Comparison of ENCODE assay signal across 8 mouse cellular contexts in genomic region chr4:126429347-126430079, GRCm38 (mm10). TPM values are rescaled to one million over a fixed set of nuclear protein-coding genes. Genes with fewer than 3 reads are reported as not detected.
DNase-seq lines count a peak whose midpoint lies in the region; ATAC-seq and TF ChIP-seq lines count a peak whose summit lies in the region.

Ago3 (minus strand) TSS chr4:126429556.

- H3K27ac ChIP-seq in hindbrain, postnatal 0 days = peak within 1 kb of the TSS; percentile 89
- peak within 1 kb of the TSS; percentile 93 for H3K27ac ChIP-seq in left cerebral cortex, adult 2 months

- no peak for TF ChIP-seq CTCF in hindbrain, postnatal 0 days (IDR thresholded peaks at IDR 0.05; ENCODE audit: low read depth)
- TF ChIP-seq CTCF in left cerebral cortex, adult 2 months (IDR thresholded peaks at IDR 0.05) = no peak

- H3K9ac ChIP-seq in hindbrain, postnatal 0 days (replicated peaks; ENCODE audit: low read length) = peak within 1 kb of the TSS; percentile 81

- H3K4me3 ChIP-seq in hindbrain, postnatal 0 days (ENCODE audit: low read length) = peak within 1 kb of the TSS; percentile 90
- peak within 1 kb of the TSS; percentile 98 for H3K4me3 ChIP-seq in left cerebral cortex, adult 2 months

- H3K27me3 ChIP-seq in hindbrain, postnatal 0 days (ENCODE audit: insufficient read depth, low read length) = no peaks in the 10 kb centered on the region

- intact Hi-C loops in left cerebral cortex, adult 2 months (cut with DNase I) = loop anchor here (1.0 kb wide), 1 partner anchor 39 kb away; the partner anchor contains the start of gene Ago1

- H3K4me1 ChIP-seq in hindbrain, postnatal 0 days (ENCODE audit: insufficient read depth, low read length) = peaks cover 7% of the 10 kb centered on the region; the same call in 1 of the 2 replicates

- peak; percentile 89 for DNase-seq in T-cell, adult 2 months (ENCODE audit: low spot score)
- peak; percentile 89 to 95 for DNase-seq in cerebellum, postnatal 36 days
- peak; percentile 96 for DNase-seq in gastrocnemius, adult 18-20 months (ENCODE audit: low spot score)
- peak; percentile 94 for DNase-seq in hindbrain, postnatal 0 days (ENCODE audit: low spot score)
- peak; percentile 92 to 97 for DNase-seq in left cerebral cortex, adult 2 months (ENCODE audit: extremely low spot score in 1 of 2, low spot score in 2 of 2)
- DNase-seq in right cerebral cortex, adult 2 months (ENCODE audit: low spot score in 2 of 2) = peak; percentile 92 to 96
- peak; percentile 94 for DNase-seq in urinary bladder, postnatal 14 days (ENCODE audit: low spot score)

- under 1% methylated on average over 63 of the region's 65 CpGs for WGBS in hindbrain, postnatal 0 days

- H3K9me3 ChIP-seq in hindbrain, postnatal 0 days (ENCODE audit: low read length) = no peaks in the 10 kb centered on the region

- H3K36me3 ChIP-seq in hindbrain, postnatal 0 days (ENCODE audit: insufficient read depth, low read length) = no peaks in the 10 kb centered on the region; the same call in 1 of the 2 replicates

- ATAC-seq in hindbrain, postnatal 0 days = peak; percentile 96
- peak; percentile 93 for ATAC-seq in megakaryocyte, adult 5-6 weeks (ENCODE audit: poor library complexity, severe bottlenecking)

- peak within 1 kb of the TSS; percentile 95 for H3K4me2 ChIP-seq in hindbrain, postnatal 0 days (ENCODE audit: low read depth, low read length)

RNA-seq across cellular contexts. Expression of gene Ago3, which starts in this region (rescaled TPM):
- 1 to 10 TPM; 7.6 TPM for total RNA-seq in gastrocnemius, adult 18-20 months (2021)
- total RNA-seq in hindbrain, postnatal 0 days (2014; rRNA removed) = 7.6 and 8.6 TPM in 2 replicates
- polyA plus RNA-seq in hindbrain, postnatal 0 days (2015; fragmentation: Nextera tagmentation; extraction: Ambion mirVana) = 12.8 and 13.5 TPM in 2 replicates
- total RNA-seq in left cerebral cortex, adult 2 months (2021) = 10 to 100 TPM; 33.6 to 45.8 TPM
- 10.0 and 11.2 TPM in 2 replicates for total RNA-seq in megakaryocyte, adult 5-6 weeks (2015)
- total RNA-seq in megakaryocyte, adult 5-6 weeks (2017) = 6.1 and 8.4 TPM in 2 replicates

Comparison
In these comparisons a context has a peak if more than half of its experiments do, and no peak if none do; other contexts are left out.
1. Peak in every context shown above with its lines: DNase-seq, ATAC-seq, H3K4me3 ChIP-seq and H3K27ac ChIP-seq.